Mouse (Mus musculus) olfactory bulb, adult 2 months (tissue): ENCODE measurements around the gene Nxnl1.

ENCODE experiments used
- CTCF ChIP-seq: fragments of 200-500 bp; IDR thresholded peaks from 2 replicates; pipeline ENCODE4 v1.5.1; 2012; ENCODE audit warnings: low read depth, mild to moderate bottlenecking, low read length, moderate library complexity; ENCODE audit not compliant: insufficient read depth
- POLR2A ChIP-seq: fragments of 200-500 bp; IDR thresholded peaks from 2 replicates; pipeline ENCODE4 v1.6.1; 2012; ENCODE audit warnings: mild to moderate bottlenecking, low read depth, low read length, moderate library complexity; ENCODE audit not compliant: insufficient read depth

- TF ChIP-seq CTCF (no peak), POLR2A (no peak)
Measured at GRCm38 (mm10) chr8:71545053-71545452, 21.3 kb downstream of the Nxnl1 start.
